Mouse (Mus musculus) myocyte (in vitro differentiated cells): ENCODE measurements around the gene Mycl. TPM values are rescaled to one million over a fixed set of nuclear protein-coding genes. Genes with fewer than 3 reads are reported as not detected.

ENCODE experiments used
- H3K27me3 ChIP-seq: one replicate; pipeline ENCODE4 v1.6.1; 2011; ENCODE audit not compliant: control insufficient read depth, insufficient read depth, insufficient read length
- H3K36me3 ChIP-seq: one replicate; pipeline ENCODE4 v1.6.1; 2011; ENCODE audit not compliant: control insufficient read depth, insufficient read depth
- H3K4me2 ChIP-seq: one replicate; pipeline ENCODE4 v1.6.1; 2011; ENCODE audit warnings: low read depth, control low read depth
- H3K4me3 ChIP-seq: one replicate; pipeline ENCODE4 v1.5.1; 2011; ENCODE audit warnings: mild to moderate bottlenecking, control low read depth, moderate library complexity
- H3K79me2 ChIP-seq: one replicate; pipeline ENCODE4 v1.6.1; 2011; ENCODE audit not compliant: control insufficient read depth, insufficient read depth
- H3ac ChIP-seq: one replicate; pipeline ENCODE4 v1.6.1; 2011; ENCODE audit not compliant: control insufficient read depth, insufficient read length
- CEBPB ChIP-seq: IDR thresholded peaks from 2 replicates; pipeline ENCODE4 v1.6.1; 2011; ENCODE audit warnings: mild to moderate bottlenecking, moderate library complexity; ENCODE audit not compliant: poor library complexity, insufficient read depth, severe bottlenecking
- E2F4 ChIP-seq: IDR thresholded peaks from one replicate; pipeline ENCODE4 v1.6.1; 2011; ENCODE audit warnings: mild to moderate bottlenecking, control low read depth, moderate library complexity; ENCODE audit not compliant: insufficient read depth
- MAX ChIP-seq: IDR thresholded peaks from one replicate; pipeline ENCODE4 v1.6.1; 2011; ENCODE audit warnings: low read depth, mild to moderate bottlenecking, control low read depth
- MYOD1 ChIP-seq, 3 experiments: IDR thresholded peaks; one replicate each; pipeline ENCODE4 v1.6.1; 2011; ENCODE audit warnings: control low read depth in 2 of 3, low read depth in 2 of 3, mild to moderate bottlenecking in 2 of 3, moderate library complexity in 1 of 3; ENCODE audit not compliant: insufficient read length in 2 of 3, control insufficient read depth in 1 of 3
- MYOG ChIP-seq, 3 experiments: IDR thresholded peaks; one replicate each; pipeline ENCODE4 v1.6.1; 2011; ENCODE audit warnings: control low read depth in 2 of 3, low read depth in 2 of 3, mild to moderate bottlenecking in 2 of 3; ENCODE audit not compliant: insufficient read length in 2 of 3, control insufficient read depth in 1 of 3, insufficient read depth in 1 of 3
- POLR2A ChIP-seq: IDR thresholded peaks from one replicate; pipeline ENCODE4 v1.6.1; 2011; ENCODE audit warnings: low read depth, mild to moderate bottlenecking, control low read depth, moderate library complexity; ENCODE audit not compliant: insufficient read length
- POLR2AphosphoS2 ChIP-seq: IDR thresholded peaks from one replicate; pipeline ENCODE4 v1.6.1; 2011; ENCODE audit warnings: low read depth, control low read depth; ENCODE audit not compliant: insufficient read length
- REST ChIP-seq: IDR thresholded peaks from one replicate; pipeline ENCODE4 v1.6.1; 2011; ENCODE audit warnings: mild to moderate bottlenecking, control low read depth, moderate library complexity; ENCODE audit not compliant: insufficient read depth, insufficient read length
- SRF ChIP-seq: IDR thresholded peaks from one replicate; pipeline ENCODE4 v1.6.1; 2011; ENCODE audit warnings: low read depth; ENCODE audit not compliant: control insufficient read depth, insufficient read length
- TCF12 ChIP-seq: IDR thresholded peaks from one replicate; pipeline ENCODE4 v1.6.1; 2011; ENCODE audit warnings: mild to moderate bottlenecking, control low read depth; ENCODE audit not compliant: poor library complexity, insufficient read depth, severe bottlenecking
- TCF3 ChIP-seq: IDR thresholded peaks from one replicate; pipeline ENCODE4 v1.6.1; 2011; ENCODE audit warnings: low read depth, control low read depth; ENCODE audit not compliant: insufficient read length
- USF1 ChIP-seq: IDR thresholded peaks from one replicate; pipeline ENCODE4 v1.6.1; 2011; ENCODE audit warnings: low read depth, mild to moderate bottlenecking, control low read depth, moderate library complexity
- polyA plus RNA-seq: library from polyadenylated mRNA; unstranded; fragments of >200 nt; fragmentation: generic; extraction: Trizol; gene quantifications from one replicate; pipeline ENCODE4 v1.2.1, GENCODE M21; 2012; ENCODE audit warnings: missing spikeins

The Mycl gene
- polyA plus RNA-seq, 1 experiment = 9.6 TPM

DNA sequence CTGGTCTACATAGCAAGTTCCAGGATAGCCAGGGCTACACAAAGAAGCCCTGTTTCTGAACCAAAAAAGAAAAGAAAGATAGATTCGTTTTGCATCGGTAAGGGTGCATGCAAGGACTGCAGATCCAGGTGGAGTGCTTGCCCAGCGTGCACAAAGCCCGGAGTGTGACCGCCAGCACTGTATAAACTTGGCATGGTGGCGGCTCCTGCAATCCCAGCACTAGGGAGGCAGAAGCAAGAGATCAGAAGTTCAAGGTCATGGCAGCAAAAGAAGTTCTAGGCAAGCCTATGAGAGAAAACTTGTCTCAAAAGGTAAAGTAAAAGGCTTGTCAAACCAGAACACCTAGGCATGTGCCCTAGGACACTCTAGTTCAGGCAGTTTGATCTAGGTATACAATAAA is 45.7 kb downstream of the Mycl start:
- no peak overlapping the region for H3ac ChIP-seq
- no peak overlapping the region for H3K4me3 ChIP-seq
- peaks cover 41% of the 10 kb centered on the region for H3K79me2 ChIP-seq
- no peaks in the 10 kb centered on the region for H3K27me3 ChIP-seq
- no peak overlapping the region for H3K4me2 ChIP-seq
- TF ChIP-seq MAX (no peak), MYOG (IDR thresholded peaks at IDR 0.05; ENCODE audit: control insufficient read depth in 1 of 3, insufficient read depth in 1 of 3, insufficient read length in 2 of 3, low read depth in 2 of 3) (no peak)
- peaks cover 32% of the 10 kb centered on the region for H3K36me3 ChIP-seq

DNA sequence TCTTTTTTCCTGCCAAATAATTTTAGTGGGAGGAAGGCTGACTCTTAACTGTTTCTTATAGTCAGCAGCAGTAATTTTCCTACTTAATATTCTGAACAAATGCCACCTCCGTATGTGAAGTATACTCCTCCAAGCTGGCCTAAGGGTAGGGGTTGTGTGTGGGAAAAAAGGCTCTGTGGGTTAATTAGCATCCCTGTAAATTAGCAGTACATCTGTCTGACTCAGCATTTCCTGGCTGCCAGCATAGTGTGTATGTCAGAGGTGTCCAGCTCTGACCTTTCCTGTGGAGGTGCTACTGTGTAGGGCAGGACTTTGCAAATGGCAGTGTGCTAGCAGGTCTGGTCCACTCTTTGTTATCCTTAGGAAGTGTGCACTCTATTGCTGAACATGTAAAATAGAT is 48.4 kb downstream of the Mycl start:
- peaks cover 28% of the 10 kb centered on the region for H3K79me2 ChIP-seq
- no peak overlapping the region for H3ac ChIP-seq
- no peak overlapping the region for H3K4me2 ChIP-seq
- H3K27me3 ChIP-seq = no peaks in the 10 kb centered on the region
- TF ChIP-seq CEBPB (no peak), TCF3 (no peak), POLR2A (no peak), USF1 (no peak), MYOD1 (IDR thresholded peaks at IDR 0.05; ENCODE audit: control insufficient read depth in 1 of 3, insufficient read length in 2 of 3, low read depth in 2 of 3) (no peak)
- peaks cover 28% of the 10 kb centered on the region for H3K36me3 ChIP-seq
- H3K4me3 ChIP-seq = no peak overlapping the region

DNA sequence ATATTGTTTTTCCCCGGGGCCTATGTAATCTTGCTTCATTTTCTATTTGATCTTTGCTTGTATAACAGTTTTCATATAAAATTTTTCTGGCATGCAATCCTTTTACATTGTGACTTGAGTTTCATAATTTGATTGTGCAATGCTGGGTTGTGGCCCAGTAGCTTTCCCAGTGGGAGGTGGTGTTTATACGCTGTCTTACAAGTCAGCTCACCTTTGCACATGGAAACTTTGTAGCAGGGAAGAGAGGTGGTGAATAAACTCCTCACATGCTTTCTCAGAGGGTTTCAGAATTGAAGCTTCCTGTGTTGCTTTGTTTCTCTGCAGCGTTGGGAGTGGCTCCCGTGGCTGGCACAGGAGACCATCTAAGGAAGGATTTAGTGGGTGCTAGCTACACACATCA is 49.4 kb downstream of the Mycl start:
- Histone ChIP-seq H3K36me3 (peaks cover 21% of the 10 kb centered on the region), H3ac (no peak overlapping the region), H3K4me3 (no peak overlapping the region), H3K4me2 (no peak overlapping the region), H3K27me3 (no peaks in the 10 kb centered on the region), H3K79me2 (peaks cover 18% of the 10 kb centered on the region)
- no peak for TF ChIP-seq E2F4
- TF ChIP-seq REST = no peak
- no peak for TF ChIP-seq CEBPB
- TF ChIP-seq MAX = no peak
- no peak for TF ChIP-seq SRF

DNA sequence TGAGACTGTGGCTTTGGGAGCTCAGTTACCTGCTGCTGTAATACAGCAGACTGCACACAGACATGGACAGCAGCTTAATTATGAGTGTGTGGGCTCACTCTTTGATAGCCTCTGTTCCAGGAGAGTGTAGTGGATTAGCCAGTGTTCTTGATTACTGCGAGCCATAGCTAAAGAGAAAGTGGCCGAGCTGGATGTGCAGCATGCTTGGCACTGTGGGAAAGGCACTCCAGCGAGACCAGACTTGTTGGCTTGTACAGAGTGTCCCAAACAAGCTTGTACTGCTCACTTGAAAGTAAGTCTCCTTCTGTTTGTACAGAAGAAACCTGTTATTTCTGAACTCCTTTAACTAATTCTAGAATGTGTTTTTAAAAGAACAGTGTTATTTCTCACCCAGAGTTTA is 50.8 kb downstream of the Mycl start:
- peaks cover 10% of the 10 kb centered on the region for H3K79me2 ChIP-seq
- TF ChIP-seq TCF12 (no peak), MAX (no peak), CEBPB (no peak), TCF3 (no peak), USF1 (no peak), POLR2A (no peak), MYOG (IDR thresholded peaks at IDR 0.05; ENCODE audit: control insufficient read depth in 1 of 3, insufficient read depth in 1 of 3, insufficient read length in 2 of 3, low read depth in 2 of 3) (no peak), POLR2AphosphoS2 (no peak), MYOD1 (IDR thresholded peaks at IDR 0.05; ENCODE audit: control insufficient read depth in 1 of 3, insufficient read length in 2 of 3, low read depth in 2 of 3) (no peak), REST (no peak), SRF (no peak)
- no peaks in the 10 kb centered on the region for H3K27me3 ChIP-seq
- no peak overlapping the region for H3ac ChIP-seq
- H3K36me3 ChIP-seq = peaks cover 13% of the 10 kb centered on the region
- no peak overlapping the region for H3K4me2 ChIP-seq
- H3K4me3 ChIP-seq = no peak overlapping the region

DNA sequence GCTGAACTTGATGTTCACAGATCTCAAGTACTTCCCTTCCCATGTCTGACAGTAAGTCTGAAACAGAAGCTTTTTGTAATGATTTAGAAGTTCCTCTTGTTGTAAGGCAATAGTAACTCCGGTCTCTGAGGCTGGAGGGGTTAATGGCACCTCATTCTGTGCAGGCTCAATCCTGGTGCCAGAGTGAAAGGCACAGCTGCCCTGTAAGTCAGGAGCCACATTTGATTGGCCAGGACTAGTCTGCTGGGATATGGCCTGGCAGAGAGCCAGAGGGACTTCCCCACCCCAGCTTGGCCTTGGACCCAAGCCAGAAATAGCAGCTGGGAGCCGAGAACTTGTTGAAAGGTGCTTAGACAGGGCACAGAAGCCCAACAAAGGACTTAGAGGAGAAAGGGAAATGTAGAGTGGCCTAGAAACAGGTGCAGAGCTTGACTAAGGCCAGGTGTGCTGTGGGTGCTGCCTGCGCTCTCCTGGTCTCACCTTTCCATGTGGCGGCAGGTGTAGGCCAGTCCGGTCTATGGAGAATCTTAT is 55.3 kb downstream of the Mycl start:
- Histone ChIP-seq H3K36me3 (peaks cover 9% of the 10 kb centered on the region), H3K27me3 (no peaks in the 10 kb centered on the region), H3K79me2 (peaks cover 6% of the 10 kb centered on the region), H3K4me2 (peak overlapping the region; percentile 70), H3K4me3 (no peak overlapping the region), H3ac (no peak overlapping the region)
- peak; percentile 54 to 84 (median 78) for TF ChIP-seq MYOG (IDR thresholded peaks at IDR 0.05; ENCODE audit: control insufficient read depth in 1 of 3, insufficient read depth in 1 of 3, insufficient read length in 2 of 3, low read depth in 2 of 3)
- peak; percentile 17 for TF ChIP-seq TCF12
- TF ChIP-seq SRF = no peak
- TF ChIP-seq TCF3 = peak; percentile 82
- peak; percentile 88 to 92 (median 90) for TF ChIP-seq MYOD1 (IDR thresholded peaks at IDR 0.05; ENCODE audit: control insufficient read depth in 1 of 3, insufficient read length in 2 of 3, low read depth in 2 of 3)

Other genes with a start within 250 kb of the Mycl start
- 49.9 TPM for gene Ppt1, start 159.4 kb upstream of the Mycl start, polyA plus RNA-seq
- 167 TPM for gene Cap1, start 109.6 kb upstream of the Mycl start, polyA plus RNA-seq
- 7.5 TPM for gene Mfsd2a, start 34.5 kb upstream of the Mycl start, polyA plus RNA-seq
- gene Trit1, start 20.9 kb downstream of the Mycl start, polyA plus RNA-seq = 14.2 TPM
- 0.02 TPM for gene Bmp8b, start 109.5 kb downstream of the Mycl start, polyA plus RNA-seq
- not detected for gene Oxct2b, start 120.6 kb downstream of the Mycl start, polyA plus RNA-seq
- 65.0 TPM for gene Ppie, start 144.3 kb downstream of the Mycl start, polyA plus RNA-seq
- not detected for gene Hpcal4, start 187.6 kb downstream of the Mycl start, polyA plus RNA-seq
- not detected for gene Nt5c1a, start 205.9 kb downstream of the Mycl start, polyA plus RNA-seq
- 30.2 TPM for gene Heyl, start 237.9 kb downstream of the Mycl start, polyA plus RNA-seq